Mouse (Mus musculus): ENCODE data around the gene En1.

Gene En1

DNA sequence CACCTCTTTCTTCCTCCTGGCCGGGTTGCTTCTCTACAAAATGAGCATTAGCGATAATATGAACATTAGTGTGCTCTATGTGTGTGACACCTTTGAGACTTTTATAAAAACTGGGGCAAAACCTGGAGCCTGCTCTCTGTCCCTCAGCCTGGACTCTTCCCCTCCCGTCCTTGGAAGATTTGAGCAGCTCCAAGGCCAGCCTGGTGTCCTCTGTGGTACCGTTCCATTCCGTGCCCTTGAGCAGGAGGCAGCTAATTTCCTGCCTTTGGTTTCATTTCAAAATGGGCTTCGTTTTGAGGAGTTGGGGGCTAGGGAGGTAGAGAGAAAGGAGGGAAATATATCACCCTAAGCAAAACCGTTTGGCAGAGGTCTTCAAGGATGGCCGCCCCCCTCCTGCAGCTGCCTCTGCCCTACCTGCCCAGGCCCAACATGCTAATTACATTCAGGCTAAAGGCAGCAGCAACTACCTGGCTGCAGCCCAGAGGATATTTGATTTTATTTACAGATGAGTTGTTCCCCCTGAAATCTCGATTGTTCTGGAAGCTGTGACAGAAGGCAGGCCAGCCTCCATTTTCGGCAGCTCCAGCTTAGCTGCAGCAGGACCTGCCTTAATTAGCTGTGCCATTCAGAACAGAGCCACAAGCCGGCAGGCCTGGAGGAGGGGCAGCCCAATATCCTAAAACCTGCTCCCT, 24.9 kb downstream of the En1 start:
- DNase-seq (ENCODE audit: low read depth, low spot score), result no peak

DNA sequence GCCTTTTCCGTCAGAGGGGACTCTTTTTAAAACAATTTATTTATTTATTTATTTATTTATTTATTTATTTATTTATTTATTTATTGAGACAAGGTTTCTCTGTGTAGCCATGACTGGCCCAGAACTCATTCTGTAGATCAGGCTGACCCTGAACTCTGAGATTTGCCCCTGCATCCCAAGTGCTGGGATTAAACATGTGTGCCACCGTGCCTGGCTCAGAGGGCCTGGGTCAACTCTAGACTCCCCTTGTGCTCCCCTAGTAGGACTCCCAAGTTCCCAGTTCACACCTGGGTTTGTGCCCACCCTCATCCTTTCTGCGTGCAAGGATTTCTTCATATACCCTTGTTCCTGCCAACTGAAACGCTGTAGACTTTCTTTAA, 25.4 kb downstream of the En1 start:
- no peak for DNase-seq (ENCODE audit: low read depth, low spot score)

DNA sequence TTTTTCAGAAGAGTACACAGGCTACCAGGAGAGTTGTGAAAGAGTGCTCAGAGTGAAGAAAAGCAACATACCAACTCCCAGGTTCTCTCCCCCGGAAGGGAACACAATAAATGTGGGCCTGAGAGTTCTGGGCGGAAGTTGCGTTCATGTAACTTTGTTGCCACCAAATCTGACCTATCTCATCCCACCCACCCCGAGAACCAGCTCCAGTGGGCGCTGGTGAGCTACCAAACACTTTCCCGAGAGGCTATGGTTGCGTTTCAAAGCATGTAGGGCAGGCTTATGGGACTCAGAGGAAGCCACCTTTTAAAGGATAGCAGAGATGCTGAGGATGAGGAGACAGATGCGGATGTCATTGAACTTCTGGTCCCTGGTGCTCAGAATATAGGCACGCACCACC, 26.6 kb downstream of the En1 start:
- DNase-seq (ENCODE audit: low read depth, low spot score), result no peak

DNA sequence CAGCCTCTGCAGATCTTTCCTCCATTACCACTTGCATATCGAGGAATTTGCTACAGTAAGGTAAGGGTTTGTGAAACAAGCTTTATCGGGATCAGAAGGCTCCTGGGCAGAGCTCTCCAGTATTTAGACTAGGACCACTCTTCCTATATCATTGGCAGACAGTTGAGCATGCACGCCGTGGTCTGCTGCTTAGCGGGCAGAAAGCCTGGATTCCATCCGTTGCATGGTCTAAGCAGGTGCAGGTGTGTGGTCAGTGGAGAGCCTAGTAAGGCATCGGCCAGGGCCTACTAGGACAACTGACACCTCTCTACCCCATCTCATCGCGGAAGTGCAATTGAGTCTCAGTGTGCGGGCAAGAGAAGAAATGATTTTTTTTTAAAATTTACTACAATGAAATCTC, 41.2 kb downstream of the En1 start:
- no peak for DNase-seq (ENCODE audit: low read depth, low spot score)

DNA sequence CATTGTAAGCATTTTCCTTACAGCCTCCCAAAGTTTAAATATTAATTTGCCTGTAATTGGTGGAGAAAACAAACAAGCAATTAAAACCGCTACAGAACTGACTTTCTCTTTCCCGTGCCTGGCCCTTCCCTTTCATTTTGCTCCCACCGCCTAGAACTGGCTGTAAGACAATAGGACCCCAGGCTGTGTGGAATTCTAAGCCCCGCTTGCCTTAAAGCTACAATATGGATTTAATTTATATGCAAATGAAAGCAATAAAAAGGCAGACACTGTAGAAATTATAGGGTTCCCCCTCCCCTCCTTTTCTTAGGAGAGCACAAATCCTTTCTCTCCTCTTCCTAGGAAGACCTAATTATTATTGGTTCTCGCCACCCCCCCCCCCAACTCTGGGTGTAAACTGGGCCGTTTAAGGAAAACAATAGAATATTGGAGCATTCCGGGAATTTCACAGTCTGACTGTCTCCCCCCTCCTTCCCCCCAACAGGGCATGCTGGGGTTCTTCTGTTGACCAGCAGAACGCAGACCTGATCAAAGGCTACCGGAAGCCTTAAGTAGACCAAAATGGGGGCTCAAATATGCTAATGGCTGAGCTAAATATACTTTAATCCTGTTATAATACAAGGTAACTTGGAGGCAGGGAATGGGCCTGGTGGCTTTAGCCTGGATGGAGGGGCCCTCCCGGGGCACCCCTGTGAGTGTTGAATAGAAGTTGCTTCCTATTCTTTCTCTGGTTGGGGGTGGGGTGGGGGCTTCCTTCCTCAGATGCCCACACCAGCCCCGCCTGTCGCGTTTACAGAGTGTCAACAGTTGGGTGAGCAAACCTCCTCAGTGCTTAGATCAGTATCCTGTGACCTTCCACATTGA, 41.9 kb downstream of the En1 start:
- no peak for DNase-seq (ENCODE audit: low read depth, low spot score)

DNA sequence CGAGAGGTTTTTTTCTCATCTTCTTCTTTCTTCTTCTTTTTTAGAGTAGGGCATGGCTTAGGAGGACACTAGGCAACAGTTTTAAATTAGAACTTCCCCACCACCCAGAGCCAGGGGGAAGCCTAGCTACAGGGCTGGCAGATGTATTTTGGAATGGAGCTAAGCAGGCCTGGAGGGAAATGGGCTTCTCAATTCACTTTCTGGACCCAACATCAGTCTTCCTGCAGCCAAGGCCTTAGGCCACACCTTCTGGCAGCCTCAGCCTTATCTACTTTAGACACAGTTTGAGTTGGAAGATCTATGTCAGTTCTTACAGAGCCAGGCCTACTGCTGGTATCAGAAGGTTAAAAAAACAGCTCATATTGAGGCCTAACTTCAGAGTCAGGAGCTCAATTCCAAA, 42.5 kb downstream of the En1 start:
- no peak for DNase-seq (ENCODE audit: low read depth, low spot score)

DNA sequence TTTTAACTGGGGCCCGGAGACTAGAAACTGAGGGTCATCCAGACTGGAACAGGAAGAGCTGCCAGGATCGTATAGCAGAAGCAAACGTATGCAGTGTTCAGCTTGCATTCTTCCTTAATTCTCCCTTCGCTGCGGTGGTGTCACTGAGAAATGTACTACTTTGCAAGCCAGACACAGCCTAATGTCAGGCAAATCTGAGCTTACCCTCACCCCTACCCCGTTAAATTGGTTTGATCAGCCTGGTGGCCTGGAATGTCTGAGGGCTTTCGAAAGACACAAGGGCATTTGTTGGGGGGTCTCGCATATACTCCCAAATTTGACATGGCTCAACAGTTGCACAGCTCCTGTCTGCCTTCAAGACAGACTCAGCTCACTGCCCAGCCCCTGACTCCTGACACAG, 47.9 kb downstream of the En1 start:
- no peak for DNase-seq (ENCODE audit: low read depth, low spot score)

DNA sequence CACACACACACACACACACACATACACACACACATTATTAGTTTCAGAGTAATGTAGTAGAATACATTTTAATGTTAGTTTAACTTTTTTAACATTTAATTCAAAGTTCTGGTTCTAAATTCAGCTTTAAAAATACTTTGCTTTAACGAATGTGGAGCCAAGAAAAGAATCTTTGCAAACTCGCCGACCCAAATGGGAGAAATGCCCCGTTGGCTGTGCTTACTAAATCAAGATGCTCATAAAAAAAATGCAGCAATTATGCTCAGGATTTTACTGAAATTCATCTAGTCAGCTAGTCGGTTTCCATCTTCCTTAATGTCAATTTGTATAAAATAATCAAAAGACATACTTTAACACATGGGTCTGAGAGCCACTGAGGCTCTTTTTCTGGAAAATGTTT, 49.8 kb downstream of the En1 start:
- no peak for DNase-seq (ENCODE audit: low read depth, low spot score)

DNA sequence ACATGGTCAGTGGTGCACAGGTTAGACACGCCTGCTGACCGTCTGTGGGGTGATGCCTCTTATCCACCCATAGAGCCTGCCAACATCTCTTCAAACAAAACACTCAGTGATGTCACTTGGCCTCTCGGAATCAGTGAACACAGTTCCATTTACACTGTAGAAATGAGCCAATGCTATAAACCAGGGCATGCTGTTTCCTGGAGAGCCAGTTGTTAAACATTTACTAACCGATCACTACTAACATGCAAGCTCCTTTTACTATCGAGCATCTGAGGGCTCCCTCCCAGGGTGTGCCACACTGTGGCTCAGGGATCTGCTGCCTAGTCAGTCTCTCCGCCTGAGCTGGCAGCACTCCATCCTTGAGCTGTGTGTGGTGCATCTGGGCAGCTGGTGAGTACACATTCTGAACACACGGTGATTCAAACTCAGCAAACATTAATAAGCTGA, 52.8 kb downstream of the En1 start:
- DNase-seq (ENCODE audit: low read depth, low spot score), result peak; percentile 69
